Mouse (Mus musculus) testis, adult 2 months (tissue): ENCODE data around the gene Borcs5. TPM values are rescaled to one million over a fixed set of nuclear protein-coding genes. Genes with fewer than 3 reads are reported as not detected.

Experiments used
- H3K27ac ChIP-seq: fragments of 200-500 bp; 2 replicates; pipeline ENCODE4 v1.5.1; 2012; ENCODE audit warnings: low read depth, low read length; ENCODE audit not compliant: control insufficient read depth, insufficient read depth
- H3K27me3 ChIP-seq: fragments of 200-500 bp; 2 replicates; pipeline ENCODE4 v1.6.1; 2012; ENCODE audit warnings: mild to moderate bottlenecking, low read length, moderate library complexity; ENCODE audit not compliant: control insufficient read depth, insufficient read depth
- H3K36me3 ChIP-seq: fragments of 200-500 bp; 2 replicates; pipeline ENCODE4 v1.6.1; 2012; ENCODE audit warnings: mild to moderate bottlenecking, low read length; ENCODE audit not compliant: control insufficient read depth, insufficient read depth
- H3K4me1 ChIP-seq: fragments of 200-500 bp; 2 replicates; pipeline ENCODE4 v1.6.1; 2012; ENCODE audit warnings: low read length; ENCODE audit not compliant: control insufficient read depth, insufficient read depth
- H3K4me3 ChIP-seq: fragments of 200-500 bp; 2 replicates; pipeline ENCODE4 v1.5.1; 2012; ENCODE audit warnings: low read depth, mild to moderate bottlenecking, low read length, moderate library complexity, mixed read lengths; ENCODE audit not compliant: control insufficient read depth
- CTCF ChIP-seq: fragments of 200-500 bp; IDR thresholded peaks from 2 replicates; pipeline ENCODE4 v1.5.1; 2012; ENCODE audit warnings: low read depth, mild to moderate bottlenecking, inconsistent platforms, low read length, moderate library complexity; ENCODE audit not compliant: control insufficient read depth, insufficient read depth, insufficient replicate concordance
- POLR2A ChIP-seq: fragments of 200-500 bp; IDR thresholded peaks from 2 replicates; pipeline ENCODE4 v1.6.1; 2012; ENCODE audit warnings: low read depth, mild to moderate bottlenecking, inconsistent platforms, low read length, moderate library complexity; ENCODE audit not compliant: control insufficient read depth
- polyA plus RNA-seq: library from polyadenylated mRNA; depleted of rRNA; stranded (reverse); fragments of >200 nt; gene quantifications from 2 replicates; pipeline ENCODE4 v1.2.3, GENCODE M21; 2012

The Borcs5 gene
- polyA plus RNA-seq, 1 experiment: 7.9 TPM

DNA sequence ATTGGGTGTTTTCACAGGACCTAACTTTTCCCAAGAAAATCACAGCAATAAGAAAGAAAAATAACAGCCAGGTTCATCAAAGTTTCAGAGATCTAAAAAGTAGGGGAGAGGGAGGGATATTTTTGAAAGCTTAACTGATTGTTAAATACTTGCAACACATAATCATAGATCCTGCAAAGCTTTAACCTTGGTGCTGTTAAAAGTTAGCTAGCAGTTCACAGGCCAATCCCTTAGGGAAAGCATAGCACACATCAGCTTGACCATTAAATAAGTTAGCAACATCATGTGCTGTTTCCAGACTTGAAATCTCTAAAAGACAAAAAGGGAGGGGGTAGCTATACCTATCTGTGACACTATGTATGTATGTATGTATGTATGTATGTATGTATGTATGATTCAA is 86.1 kb downstream of the Borcs5 start:
- no peaks in the 10 kb centered on the region for H3K4me1 ChIP-seq
- no peaks in the 10 kb centered on the region for H3K27me3 ChIP-seq
- H3K36me3 ChIP-seq: no peaks in the 10 kb centered on the region
- TF ChIP-seq POLR2A: no peak
- TF ChIP-seq CTCF: no peak
- no peak overlapping the region for H3K27ac ChIP-seq
- no peak overlapping the region for H3K4me3 ChIP-seq

DNA sequence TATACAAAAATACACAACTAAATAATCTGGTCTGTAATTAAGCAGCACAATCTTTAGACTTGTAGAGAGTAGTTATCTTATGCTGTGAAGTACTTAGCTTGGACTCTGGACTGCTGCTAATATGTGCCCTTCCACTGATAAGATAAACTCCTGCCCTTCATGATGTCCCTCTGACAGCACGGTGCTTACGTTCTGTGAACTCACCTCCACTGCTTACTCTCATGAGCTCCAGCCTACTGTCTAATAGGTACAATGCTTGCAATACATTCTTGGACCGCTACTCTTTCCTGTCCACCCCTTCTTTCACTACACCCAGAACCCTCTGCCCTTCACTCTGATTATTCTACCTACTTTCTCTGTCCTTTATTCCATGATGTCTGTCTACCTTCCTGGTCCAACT is 91.7 kb downstream of the Borcs5 start:
- no peaks in the 10 kb centered on the region for H3K36me3 ChIP-seq
- TF ChIP-seq CTCF (no peak), POLR2A (no peak)
- no peaks in the 10 kb centered on the region for H3K4me1 ChIP-seq
- no peak overlapping the region for H3K4me3 ChIP-seq
- no peak overlapping the region for H3K27ac ChIP-seq
- H3K27me3 ChIP-seq: no peaks in the 10 kb centered on the region

DNA sequence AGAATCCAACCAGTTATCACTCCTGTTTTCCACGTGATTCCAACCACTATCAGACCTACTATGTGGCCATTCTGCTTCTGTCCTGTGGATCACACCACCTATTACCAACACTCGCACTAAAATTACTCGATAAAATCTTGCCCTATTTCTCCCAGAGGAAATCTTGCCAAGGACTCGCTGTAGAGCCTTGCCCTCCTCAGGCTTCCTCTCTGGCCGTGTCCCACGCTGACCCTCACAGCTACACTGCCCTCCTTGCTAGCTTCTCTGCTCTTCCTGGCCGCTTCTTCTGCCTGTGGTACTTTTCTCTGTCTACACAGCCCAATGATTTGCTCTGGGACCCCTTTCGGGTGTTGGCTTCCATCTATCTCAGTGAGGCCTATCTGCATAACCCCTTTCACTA is 93.5 kb downstream of the Borcs5 start:
- H3K4me3 ChIP-seq: no peak overlapping the region
- no peak overlapping the region for H3K27ac ChIP-seq
- TF ChIP-seq POLR2A (no peak), CTCF (no peak)
- no peaks in the 10 kb centered on the region for H3K4me1 ChIP-seq
- no peaks in the 10 kb centered on the region for H3K27me3 ChIP-seq
- H3K36me3 ChIP-seq: no peaks in the 10 kb centered on the region

DNA sequence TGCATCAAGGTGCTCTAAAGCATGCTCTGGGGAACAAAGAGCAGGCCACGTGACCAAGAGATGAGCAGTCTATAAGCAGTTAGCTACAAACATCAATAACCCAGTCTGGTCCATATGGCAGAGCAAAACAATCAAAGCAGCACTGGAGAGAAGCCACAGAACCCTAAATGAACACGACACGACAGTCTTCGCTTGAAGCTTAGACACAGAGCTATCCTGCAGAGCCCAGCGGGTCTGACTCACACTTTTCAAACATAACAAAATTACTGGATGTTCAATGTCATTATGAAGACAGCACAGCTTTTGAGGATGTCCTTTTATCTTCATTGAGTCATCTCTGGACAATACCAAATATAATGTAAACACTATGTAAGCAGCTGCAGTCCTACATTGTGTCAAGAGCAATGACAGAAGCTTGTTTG is 94.5 kb downstream of the Borcs5 start:
- Histone ChIP-seq H3K27me3 (no peaks in the 10 kb centered on the region), H3K36me3 (no peaks in the 10 kb centered on the region), H3K4me3 (no peak overlapping the region), H3K27ac (no peak overlapping the region), H3K4me1 (no peaks in the 10 kb centered on the region)
- TF ChIP-seq POLR2A (no peak), CTCF (no peak)

DNA sequence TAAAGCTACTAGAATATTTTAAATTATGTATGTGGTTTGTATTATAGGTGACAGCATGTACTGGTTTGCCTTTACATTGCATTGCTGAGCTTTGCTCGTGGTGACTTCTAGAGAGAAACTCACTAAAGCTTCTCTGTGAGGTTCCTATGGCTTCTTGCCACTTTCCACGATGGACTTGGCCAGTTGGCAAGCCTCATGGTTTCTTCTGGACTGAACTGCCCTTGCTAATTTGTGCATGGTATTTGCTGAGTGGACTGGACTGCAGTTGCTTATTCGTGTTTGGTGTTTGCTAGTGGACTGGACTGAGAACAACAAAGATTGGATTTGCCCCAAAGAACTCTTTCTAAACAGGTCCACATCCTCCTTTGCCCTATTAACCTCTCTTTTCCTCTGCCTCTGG is 97.5 kb downstream of the Borcs5 start:
- Histone ChIP-seq H3K36me3 (no peaks in the 10 kb centered on the region; the same call in 1 of the 2 replicates), H3K4me3 (no peak overlapping the region)
- TF ChIP-seq CTCF: no peak
- no peak for TF ChIP-seq POLR2A

DNA sequence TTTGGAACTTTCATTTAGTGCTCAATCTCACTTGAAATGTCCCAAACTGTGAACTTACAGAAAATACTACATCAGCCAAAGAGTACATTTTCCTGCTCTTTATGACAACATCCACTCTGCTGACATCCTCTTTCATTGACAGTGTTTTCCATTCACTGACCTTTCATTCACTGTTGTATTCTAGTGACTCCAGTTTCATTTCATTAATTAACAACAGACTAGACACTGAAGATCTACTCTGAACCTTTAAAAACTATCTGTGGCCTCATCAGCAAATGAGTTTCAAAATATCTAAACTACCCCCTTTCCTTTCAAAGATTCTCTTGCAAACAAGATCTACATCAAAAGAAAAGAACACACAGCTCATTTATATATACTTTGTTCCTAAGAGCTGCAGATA is 104.3 kb downstream of the Borcs5 start:
- Histone ChIP-seq H3K4me1 (peaks cover 2% of the 10 kb centered on the region; the same call in 1 of the 2 replicates), H3K4me3 (no peak overlapping the region), H3K27ac (no peak overlapping the region), H3K27me3 (no peaks in the 10 kb centered on the region), H3K36me3 (no peaks in the 10 kb centered on the region; the same call in 1 of the 2 replicates)
- TF ChIP-seq CTCF (no peak), POLR2A (no peak)

More for the DNA sequence above, 97.5 kb downstream of the Borcs5 start:
- Histone ChIP-seq H3K27me3 (no peaks in the 10 kb centered on the region), H3K27ac (no peak overlapping the region), H3K4me1 (no peaks in the 10 kb centered on the region)

DNA sequence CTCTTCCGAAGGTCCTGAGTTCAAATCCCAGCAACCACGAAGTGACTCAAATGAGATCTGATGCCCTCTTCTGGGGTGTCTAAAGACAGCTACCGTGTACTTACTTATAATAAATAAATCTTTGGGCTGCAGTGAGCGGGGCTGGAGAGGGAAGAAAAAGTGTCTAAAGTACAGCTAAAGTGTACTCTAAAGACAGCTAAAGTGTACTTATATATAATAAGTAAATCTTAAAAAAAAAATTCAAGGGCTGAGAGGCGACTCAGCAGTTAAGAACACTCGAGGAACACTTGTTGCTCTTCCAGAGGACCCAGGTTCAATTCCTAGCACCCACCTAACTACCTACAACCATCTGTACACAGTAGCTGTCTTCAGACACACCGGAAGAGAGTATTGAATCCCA is 106.6 kb downstream of the Borcs5 start:
- no peak for TF ChIP-seq CTCF
- TF ChIP-seq POLR2A: no peak
- peaks cover 2% of the 10 kb centered on the region; the same call in 1 of the 2 replicates for H3K4me1 ChIP-seq
- H3K27ac ChIP-seq: no peak overlapping the region
- no peaks in the 10 kb centered on the region for H3K36me3 ChIP-seq
- no peak overlapping the region for H3K4me3 ChIP-seq
- H3K27me3 ChIP-seq: no peaks in the 10 kb centered on the region

DNA sequence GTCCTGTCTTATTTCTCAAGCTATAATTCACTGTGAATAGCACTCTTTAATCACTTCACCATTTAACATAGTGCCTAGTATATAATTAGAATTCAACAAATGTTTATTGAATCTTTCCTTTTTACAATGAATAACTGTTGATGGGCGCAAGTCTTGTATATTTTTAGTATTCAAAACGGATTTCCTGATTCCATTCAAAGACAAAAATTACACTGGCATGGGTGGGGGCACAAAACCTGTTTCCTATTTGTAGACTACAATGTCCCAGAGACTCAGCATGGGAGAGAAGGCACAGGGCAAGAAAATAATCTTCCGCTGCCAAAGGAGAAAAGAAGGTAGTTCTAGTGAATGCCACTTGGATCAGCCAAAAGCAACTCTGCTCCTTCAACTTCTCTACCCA is 108.8 kb downstream of the Borcs5 start:
- no peak overlapping the region for H3K27ac ChIP-seq
- H3K4me1 ChIP-seq: peaks cover 2% of the 10 kb centered on the region; the same call in 1 of the 2 replicates
- TF ChIP-seq CTCF (no peak), POLR2A (no peak)
- no peak overlapping the region for H3K4me3 ChIP-seq
- no peaks in the 10 kb centered on the region for H3K36me3 ChIP-seq
- no peaks in the 10 kb centered on the region for H3K27me3 ChIP-seq
